Mouse (Mus musculus) MEL (cell line): ENCODE measurements around the gene Il33. TPM values are rescaled to one million over a fixed set of nuclear protein-coding genes. Genes with fewer than 3 reads are reported as not detected.

Source experiments
- DNase-seq: peaks from one replicate; pipeline ENCODE4 v3.0.0; 2011; ENCODE audit warnings: low read depth, low spot score
- H3K27ac ChIP-seq: 2 replicates; pipeline ENCODE4 v1.5.1; 2012; ENCODE audit warnings: low read depth, mild to moderate bottlenecking, control low read depth, low read length, moderate library complexity; ENCODE audit not compliant: control insufficient read depth
- H3K27me3 ChIP-seq, 2 experiments: fragments of 150-350 bp in 1 of 2; sonication (generic) in 1 of 2; 2 replicates each; pipeline ENCODE4 v1.6.1; 2012; ENCODE audit warnings: low read length in 2 of 2, mild to moderate bottlenecking in 2 of 2, improper control_type of control experiment in 1 of 2, moderate library complexity in 1 of 2; ENCODE audit not compliant: insufficient read depth in 2 of 2, control insufficient read depth in 1 of 2
- H3K36me3 ChIP-seq, 2 experiments: 2 replicates each; pipeline ENCODE4 v1.6.1; 2012 to 2014; ENCODE audit warnings: low read length in 2 of 2, improper control_type of control experiment in 1 of 2, inconsistent platforms in 1 of 2, mild to moderate bottlenecking in 1 of 2; ENCODE audit not compliant: insufficient read depth in 2 of 2, control insufficient read depth in 1 of 2
- H3K4me1 ChIP-seq, 2 experiments: fragments of 150-350 bp in 1 of 2; sonication (generic) in 1 of 2; 2 replicates each; pipeline ENCODE4 v1.6.1; 2012; ENCODE audit warnings: low read length in 2 of 2, improper control_type of control experiment in 1 of 2, mild to moderate bottlenecking in 1 of 2; ENCODE audit not compliant: insufficient read depth in 2 of 2, control insufficient read depth in 1 of 2
- H3K4me3 ChIP-seq, 2 experiments: fragments of 150-350 bp in 1 of 2; sonication (generic) in 1 of 2; 2 replicates each; pipeline ENCODE4 v1.5.1; 2012; ENCODE audit warnings: low read depth in 2 of 2, low read length in 2 of 2, mild to moderate bottlenecking in 2 of 2, moderate library complexity in 2 of 2, control low read depth in 1 of 2, improper control_type of control experiment in 1 of 2; ENCODE audit not compliant: control insufficient read depth in 1 of 2, insufficient read depth in 1 of 2
- H3K79me2 ChIP-seq: 2 replicates; pipeline ENCODE4 v1.6.1; 2012; ENCODE audit warnings: mild to moderate bottlenecking, low read length, moderate library complexity; ENCODE audit not compliant: control insufficient read depth, poor library complexity, insufficient read depth
- H3K9ac ChIP-seq: 2 replicates; pipeline ENCODE4 v1.6.1; 2012; ENCODE audit warnings: low read depth, mild to moderate bottlenecking, control low read depth, low read length, moderate library complexity; ENCODE audit not compliant: control insufficient read depth, poor library complexity, severe bottlenecking
- H3K9me3 ChIP-seq: fragments of 150-350 bp; sonication (generic); replicated peaks from 2 replicates; pipeline ENCODE4 v1.6.1; 2012; ENCODE audit warnings: mild to moderate bottlenecking, low read length, improper control_type of control experiment, moderate library complexity; ENCODE audit not compliant: insufficient read depth
- BHLHE40 ChIP-seq: IDR thresholded peaks from 2 replicates; pipeline ENCODE4 v1.6.1; 2012; ENCODE audit warnings: low read depth, mild to moderate bottlenecking, inconsistent platforms, low read length, improper control_type of control experiment, borderline replicate concordance
- CTCF ChIP-seq, 3 experiments: IDR thresholded peaks in 2 of 3; conservative IDR thresholded peaks in 1 of 3; 2 replicates each; pipeline ENCODE4 v1.5.1; 2011 to 2012; ENCODE audit warnings: low read length in 3 of 3, low read depth in 2 of 3, mild to moderate bottlenecking in 2 of 3, improper control_type of control experiment in 1 of 3, inconsistent platforms in 1 of 3, mixed read lengths in 1 of 3, moderate library complexity in 1 of 3; ENCODE audit not compliant: control insufficient read depth in 1 of 3, insufficient read depth in 1 of 3, poor library complexity in 1 of 3, severe bottlenecking in 1 of 3
- E2F4 ChIP-seq: IDR thresholded peaks from 2 replicates; pipeline ENCODE4 v1.6.1; 2011; ENCODE audit warnings: low read depth, low read length, improper control_type of control experiment, borderline replicate concordance
- GATA1 ChIP-seq: IDR thresholded peaks from 2 replicates; pipeline ENCODE4 v1.6.1; 2011; ENCODE audit warnings: low read depth, low read length, improper control_type of control experiment
- MAFK ChIP-seq: IDR thresholded peaks from 2 replicates; pipeline ENCODE4 v1.6.1; 2011; ENCODE audit warnings: low read depth, mild to moderate bottlenecking, low read length, improper control_type of control experiment, borderline replicate concordance
- MAZ ChIP-seq: IDR thresholded peaks from 2 replicates; pipeline ENCODE4 v1.6.1; 2012; ENCODE audit warnings: low read depth, mild to moderate bottlenecking, inconsistent platforms, low read length, improper control_type of control experiment
- MEF2A ChIP-seq: IDR thresholded peaks from 2 replicates; pipeline ENCODE4 v1.6.1; 2014; ENCODE audit warnings: low read depth, mild to moderate bottlenecking, inconsistent platforms, low read length, improper control_type of control experiment; ENCODE audit not compliant: poor library complexity, insufficient replicate concordance, severe bottlenecking; ENCODE audit errors: extremely low read depth
- MYB ChIP-seq: IDR thresholded peaks from 2 replicates; pipeline ENCODE4 v1.6.1; 2011; ENCODE audit warnings: mild to moderate bottlenecking, low read depth, low read length, improper control_type of control experiment
- MYC ChIP-seq: IDR thresholded peaks from 2 replicates; pipeline ENCODE4 v1.6.1; 2011; ENCODE audit warnings: low read depth, mild to moderate bottlenecking, low read length, improper control_type of control experiment, moderate library complexity
- NELFE ChIP-seq: IDR thresholded peaks from 2 replicates; pipeline ENCODE4 v1.6.1; 2011; ENCODE audit warnings: low read depth, low read length, improper control_type of control experiment
- POLR2AphosphoS2 ChIP-seq: IDR thresholded peaks from 2 replicates; pipeline ENCODE4 v1.6.1; 2011; ENCODE audit warnings: low read length, improper control_type of control experiment
- POLR2AphosphoS5 ChIP-seq: IDR thresholded peaks from 2 replicates; pipeline ENCODE4 v1.6.1; 2012; ENCODE audit warnings: low read depth, borderline replicate concordance, mild to moderate bottlenecking, inconsistent platforms, low read length, moderate library complexity, mixed read lengths
- RAD21 ChIP-seq: IDR thresholded peaks from 2 replicates; pipeline ENCODE4 v1.6.1; 2011; ENCODE audit warnings: mild to moderate bottlenecking, low read depth, low read length, improper control_type of control experiment
- RCOR1 ChIP-seq: IDR thresholded peaks from 2 replicates; pipeline ENCODE4 v1.6.1; 2012; ENCODE audit warnings: low read depth, mild to moderate bottlenecking, inconsistent platforms, low read length, improper control_type of control experiment
- SMC3 ChIP-seq: IDR thresholded peaks from 2 replicates; pipeline ENCODE4 v1.6.1; 2011; ENCODE audit warnings: low read depth, low read length, improper control_type of control experiment
- TAL1 ChIP-seq: IDR thresholded peaks from 2 replicates; pipeline ENCODE4 v1.6.1; 2012; ENCODE audit warnings: mild to moderate bottlenecking, inconsistent platforms, low read length, moderate library complexity, mixed read lengths
- TBP ChIP-seq: IDR thresholded peaks from 2 replicates; pipeline ENCODE4 v1.8.0; 2011; ENCODE audit warnings: low read depth, low read length, improper control_type of control experiment
- USF1 ChIP-seq: IDR thresholded peaks from 2 replicates; pipeline ENCODE4 v1.6.1; 2014; ENCODE audit warnings: low read depth, mild to moderate bottlenecking, inconsistent platforms, low read length, improper control_type of control experiment, moderate library complexity
- ZNF384 ChIP-seq: IDR thresholded peaks from 2 replicates; pipeline ENCODE4 v1.6.1; 2012; ENCODE audit warnings: low read depth, mild to moderate bottlenecking, inconsistent platforms, low read length, improper control_type of control experiment
- polyA plus RNA-seq, 2 experiments: library from polyadenylated mRNA; stranded (reverse) in 1 of 2; unstranded in 1 of 2; fragments of >175 nt in 1 of 2; fragments of >200 nt in 1 of 2; gene quantifications; 2 replicates each; pipeline versions ENCODE4 v1.2.1 to v1.2.4; 2012; ENCODE audit warnings: low replicate concordance in 2 of 2, low read depth in 1 of 2; ENCODE audit not compliant: insufficient read length in 2 of 2, insufficient read depth in 1 of 2, missing spikeins in 1 of 2
- total RNA-seq: library from RNA; depleted of rRNA; stranded (reverse); fragments of 300-350 nt; gene quantifications from 2 replicates; pipeline ENCODE4 v1.2.3, GENCODE M21; 2012

Gene Il33
- total and polyA plus RNA-seq, 3 experiments: 0.17 TPM; not detected in 2

GRCm38 (mm10) chr19:29947056-29947455 is 22.1 kb downstream of the Il33 start:
- H3K79me2 ChIP-seq: no peaks in the 10 kb centered on the region
- no peak for DNase-seq
- no peak overlapping the region for H3K9ac ChIP-seq
- H3K9me3 ChIP-seq: no peaks in the 10 kb centered on the region
- peaks cover 5 to 14% of the 10 kb centered on the region in 2 experiments for H3K27me3 ChIP-seq
- H3K4me3 ChIP-seq: no peak overlapping the region
- H3K36me3 ChIP-seq: peaks cover 0 to 9% of the 10 kb centered on the region in 2 experiments; a peak in 2 of 4 replicates
- TF ChIP-seq E2F4: no peak
- TF ChIP-seq NELFE: no peak
- no peak for TF ChIP-seq TBP
- TF ChIP-seq ZNF384: no peak
- TF ChIP-seq TAL1: no peak
- TF ChIP-seq MYB: no peak
- TF ChIP-seq RAD21: no peak
- TF ChIP-seq RCOR1: no peak
- TF ChIP-seq MAFK: no peak
- no peak for TF ChIP-seq USF1
- TF ChIP-seq GATA1: no peak
- TF ChIP-seq MAZ: no peak
- TF ChIP-seq CTCF (IDR thresholded peaks at IDR 0.05 in 2 of 3, conservative IDR thresholded peaks at IDR 0.05 in 1 of 3; ENCODE audit: control insufficient read depth in 1 of 3, insufficient read depth in 1 of 3, low read depth in 2 of 3, low read length in 3 of 3, poor library complexity in 1 of 3, severe bottlenecking in 1 of 3): no peak
- no peak for TF ChIP-seq BHLHE40
- no peak for TF ChIP-seq MEF2A
- TF ChIP-seq MYC: no peak
- no peak for TF ChIP-seq POLR2AphosphoS5
- TF ChIP-seq, all 39 proteins: peak for 0
- Histone ChIP-seq H3K27ac (no peak overlapping the region), H3K4me1 (peaks cover 4 to 6% of the 10 kb centered on the region in 2 experiments; a peak in 2 of 4 replicates)

- Histone ChIP-seq H3K79me2 (no peaks in the 10 kb centered on the region), H3K9me3 (no peaks in the 10 kb centered on the region), H3K4me3 (no peak overlapping the region), H3K9ac (no peak overlapping the region)
- TF ChIP-seq POLR2AphosphoS2 (no peak), NELFE (no peak), SMC3 (peak; percentile 42), CTCF (IDR thresholded peaks at IDR 0.05 in 2 of 3, conservative IDR thresholded peaks at IDR 0.05 in 1 of 3; ENCODE audit: control insufficient read depth in 1 of 3, insufficient read depth in 1 of 3, low read depth in 2 of 3, low read length in 3 of 3, poor library complexity in 1 of 3, severe bottlenecking in 1 of 3) (peak; percentile 26 to 55 (median 40); a peak in 5 of 6 replicates)
- TF ChIP-seq, all 39 proteins: peak for 2
- Histone ChIP-seq H3K36me3 (peaks cover 0 to 9% of the 10 kb centered on the region in 2 experiments; a peak in 2 of 4 replicates), H3K4me1 (peaks cover 4 to 6% of the 10 kb centered on the region in 2 experiments; a peak in 2 of 4 replicates), H3K27me3 (peaks cover 7 to 14% of the 10 kb centered on the region in 2 experiments), H3K27ac (no peak overlapping the region)
- peak; percentile 46 for DNase-seq
Measured at GRCm38 (mm10) chr19:29947891-29948801, 23.2 kb downstream of the Il33 start.
